Mouse (Mus musculus) macrophage (primary cell): ENCODE measurements around the gene Fam57b. TPM values are rescaled to one million over a fixed set of nuclear protein-coding genes. Genes with fewer than 3 reads are reported as not detected.

ENCODE experiments used
- H3K27ac ChIP-seq: fragments of 350-480 bp; formaldehyde crosslinking; 2 replicates; pipeline ENCODE4 v1.9.0; 2021
- H3K36me3 ChIP-seq: fragments of 350-480 bp; formaldehyde crosslinking; 2 replicates; pipeline ENCODE4 v1.9.0; 2021; ENCODE audit errors: inconsistent target
- H3K4me3 ChIP-seq: fragments of 350-480 bp; formaldehyde crosslinking; 2 replicates; pipeline ENCODE4 v1.9.0; 2021; ENCODE audit errors: inconsistent target
- H3K79me2 ChIP-seq: fragments of 350-480 bp; formaldehyde crosslinking; 2 replicates; pipeline ENCODE4 v1.9.0; 2021; ENCODE audit errors: inconsistent target
- WGBS: methylation state at CpG from one replicate; pipeline ENCODE4 v1.1.7; 2026; ENCODE audit warnings: inconsistent platforms; ENCODE audit not compliant: missing documents; 5-methylcytosine and 5-hydroxymethylcytosine counted together
- polyA plus RNA-seq: library from polyadenylated mRNA; stranded (reverse); fragments of 250-400 nt; gene quantifications from 3 replicates; pipeline ENCODE4 v1.2.4, GENCODE M21; 2018; ENCODE audit warnings: inconsistent platforms

Gene Fam57b
- polyA plus RNA-seq, 1 experiment from 2014 or later: 0.17 TPM

DNA sequence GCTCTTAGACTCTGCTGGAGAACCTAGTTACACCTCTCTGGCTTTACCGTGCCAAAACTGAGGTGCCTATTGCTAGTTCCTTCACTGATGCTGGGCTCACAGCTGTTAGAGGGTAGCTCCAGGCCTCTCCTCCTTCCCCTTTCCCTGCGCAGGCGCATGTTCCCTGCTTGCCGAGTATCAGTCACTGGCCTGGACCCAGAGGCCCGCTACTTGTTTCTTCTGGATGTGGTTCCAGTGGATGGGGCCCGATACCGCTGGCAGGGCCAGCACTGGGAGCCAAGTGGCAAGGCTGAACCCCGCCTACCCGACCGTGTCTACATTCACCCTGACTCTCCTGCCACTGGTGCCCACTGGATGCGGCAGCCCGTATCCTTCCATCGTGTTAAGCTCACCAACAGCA is 14.8 kb upstream of the Fam57b start:
- 84% methylated on average over 12 of the region's 13 CpGs for WGBS
- Histone ChIP-seq H3K79me2 (peaks cover 2% of the 10 kb centered on the region; the same call in 1 of the 2 replicates), H3K36me3 (peaks cover 44% of the 10 kb centered on the region), H3K27ac (no peak overlapping the region), H3K4me3 (no peak overlapping the region)

DNA sequence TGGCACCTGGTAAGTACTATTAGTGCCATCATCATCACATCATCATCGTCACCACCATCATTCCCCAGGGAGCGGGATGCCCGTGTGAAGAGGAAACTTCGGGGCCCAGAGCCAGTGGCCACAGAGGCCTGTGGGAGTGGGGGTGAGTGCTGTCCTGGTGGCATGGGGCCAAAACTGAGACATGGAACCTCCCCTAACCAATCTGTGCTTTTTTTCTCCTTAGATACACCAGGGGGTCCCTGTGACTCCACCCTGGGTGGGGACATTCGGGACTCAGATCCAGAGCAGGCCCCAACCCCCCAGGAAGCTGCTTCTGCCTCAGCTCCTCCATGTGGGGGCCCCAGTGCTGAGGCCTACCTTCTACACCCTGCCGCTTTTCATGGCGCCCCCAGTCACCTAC is 13.0 kb upstream of the Fam57b start:
- peaks cover 52% of the 10 kb centered on the region for H3K36me3 ChIP-seq
- H3K79me2 ChIP-seq: peaks cover 13% of the 10 kb centered on the region
- no peak overlapping the region for H3K4me3 ChIP-seq
- 81% methylated on average over 6 of the region's 7 CpGs for WGBS
- no peak overlapping the region for H3K27ac ChIP-seq

DNA sequence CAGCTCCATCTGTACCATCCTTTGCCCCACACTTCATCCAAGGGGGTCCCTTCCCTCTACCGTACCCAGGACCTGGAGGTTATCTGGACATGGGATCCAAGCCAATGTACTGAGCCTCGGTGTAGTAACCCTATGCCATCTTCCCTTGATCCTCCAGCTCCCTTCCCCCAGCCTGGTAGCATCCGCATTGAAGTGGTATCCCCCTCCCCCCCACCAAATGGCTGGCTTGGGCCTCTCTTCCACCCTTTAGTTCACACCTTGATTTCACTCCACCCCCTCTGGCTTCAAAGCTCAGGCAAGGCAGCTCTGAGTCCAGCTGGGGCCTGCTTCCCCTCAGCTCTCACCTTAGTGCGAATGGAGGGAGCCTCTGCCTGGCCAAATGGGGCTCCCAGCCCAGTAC is 12.4 kb upstream of the Fam57b start:
- Histone ChIP-seq H3K79me2 (peaks cover 19% of the 10 kb centered on the region), H3K36me3 (peaks cover 58% of the 10 kb centered on the region), H3K27ac (no peak overlapping the region), H3K4me3 (no peak overlapping the region)
- WGBS: 95% methylated on average over 4 of the region's 4 CpGs

DNA sequence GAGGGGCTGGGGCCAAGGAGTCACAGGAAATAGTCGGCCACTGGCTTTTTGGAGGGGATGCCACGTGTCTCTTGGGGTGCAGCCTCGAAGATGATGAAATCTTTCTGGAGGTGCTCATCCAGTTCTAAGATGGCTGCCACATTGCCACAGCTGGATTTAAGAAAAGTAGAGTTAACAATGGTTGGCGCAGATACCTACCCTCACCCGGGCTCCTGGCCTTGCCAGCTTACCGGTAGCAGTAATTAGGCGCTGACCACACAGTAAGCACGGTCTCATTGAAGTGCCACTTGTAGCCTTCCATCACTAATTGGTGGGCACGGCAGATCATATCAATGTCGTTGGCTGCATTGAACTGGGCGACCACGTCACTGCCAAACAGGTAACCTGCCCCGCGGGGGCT is 11.3 kb upstream of the Fam57b start:
- 85% methylated on average over 14 of the region's 14 CpGs for whole genome bisulfite sequencing
- H3K4me3 ChIP-seq: no peak overlapping the region
- peaks cover 61% of the 10 kb centered on the region for H3K36me3 ChIP-seq
- peaks cover 29% of the 10 kb centered on the region for H3K79me2 ChIP-seq
- H3K27ac ChIP-seq: no peak overlapping the region

DNA sequence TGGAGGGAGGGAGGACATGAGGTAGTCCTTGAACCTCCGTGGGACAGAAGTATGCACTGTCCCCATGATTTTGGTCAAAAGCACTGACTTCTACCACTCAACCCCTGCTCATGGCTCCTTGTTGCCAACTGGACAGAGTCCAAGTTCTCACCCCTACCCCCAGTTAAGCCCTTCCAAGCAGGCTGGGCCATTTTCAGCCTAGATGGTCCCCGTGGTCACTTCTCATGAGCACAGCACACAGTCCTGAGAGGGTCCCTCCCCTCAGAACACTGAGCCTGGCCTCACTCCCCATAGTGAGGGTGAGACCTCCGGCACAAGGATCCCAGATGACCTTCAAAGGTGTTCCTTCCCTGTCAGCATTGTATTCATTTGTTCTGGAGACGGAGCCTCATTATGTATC is 8.3 kb upstream of the Fam57b start:
- H3K4me3 ChIP-seq: no peak overlapping the region
- 94% methylated on average over 2 of the region's 4 CpGs for WGBS
- H3K36me3 ChIP-seq: peaks cover 61% of the 10 kb centered on the region
- no peak overlapping the region for H3K27ac ChIP-seq
- H3K79me2 ChIP-seq: peaks cover 37% of the 10 kb centered on the region

DNA sequence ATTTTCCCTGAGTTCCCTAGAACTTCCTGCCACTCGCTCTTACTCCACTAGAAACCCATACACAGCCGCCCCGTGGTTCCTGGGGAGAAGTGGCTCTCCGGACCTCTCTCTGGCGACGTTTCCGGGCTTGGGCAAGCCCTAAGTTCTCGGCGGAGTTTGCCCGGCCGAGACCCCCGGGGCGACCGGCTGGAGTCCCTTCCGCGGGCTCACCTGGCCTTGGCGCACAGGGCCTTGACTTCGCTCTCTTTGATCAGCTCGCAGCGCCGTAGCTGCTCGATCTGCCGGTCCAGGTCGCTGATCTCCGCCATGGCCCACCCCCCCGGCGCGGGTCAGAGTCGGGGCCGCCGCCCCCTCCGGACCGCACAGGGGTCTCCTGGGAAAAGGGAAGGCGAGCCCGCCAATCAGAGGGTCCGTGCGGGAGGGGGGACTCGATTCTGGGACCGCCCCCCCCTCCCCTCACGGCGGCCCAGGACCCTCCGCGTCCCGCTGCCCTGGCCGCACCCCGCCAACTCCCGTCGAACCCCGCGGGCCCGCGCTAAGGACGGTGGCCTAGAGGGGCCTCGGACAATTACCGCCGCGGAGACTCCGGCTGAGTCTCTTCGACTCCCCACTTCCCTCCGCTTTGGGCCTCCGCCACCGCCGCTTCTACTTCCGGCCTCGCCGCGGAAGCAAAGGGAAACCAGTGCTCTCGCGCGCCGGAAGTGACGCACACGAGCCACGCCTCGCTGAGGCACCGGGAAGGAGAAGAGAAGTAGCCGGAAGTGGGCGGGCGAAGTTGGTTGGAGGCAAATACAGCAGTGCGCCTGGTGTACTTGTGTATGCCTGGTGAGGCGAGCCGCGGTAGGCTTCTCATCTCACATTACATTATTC is 5.4 kb upstream of the Fam57b start, which contains the start of gene Ppp4c:
TSS of gene Ppp4c (minus strand) at position 646 of the 870 bp plus-strand sequence.
- Histone ChIP-seq H3K36me3 (peaks cover 56% of the 10 kb centered on the region), H3K4me3 (peak within 1 kb of the TSS; percentile 62)
- WGBS: 2% methylated on average over 54 of the region's 83 CpGs

DNA sequence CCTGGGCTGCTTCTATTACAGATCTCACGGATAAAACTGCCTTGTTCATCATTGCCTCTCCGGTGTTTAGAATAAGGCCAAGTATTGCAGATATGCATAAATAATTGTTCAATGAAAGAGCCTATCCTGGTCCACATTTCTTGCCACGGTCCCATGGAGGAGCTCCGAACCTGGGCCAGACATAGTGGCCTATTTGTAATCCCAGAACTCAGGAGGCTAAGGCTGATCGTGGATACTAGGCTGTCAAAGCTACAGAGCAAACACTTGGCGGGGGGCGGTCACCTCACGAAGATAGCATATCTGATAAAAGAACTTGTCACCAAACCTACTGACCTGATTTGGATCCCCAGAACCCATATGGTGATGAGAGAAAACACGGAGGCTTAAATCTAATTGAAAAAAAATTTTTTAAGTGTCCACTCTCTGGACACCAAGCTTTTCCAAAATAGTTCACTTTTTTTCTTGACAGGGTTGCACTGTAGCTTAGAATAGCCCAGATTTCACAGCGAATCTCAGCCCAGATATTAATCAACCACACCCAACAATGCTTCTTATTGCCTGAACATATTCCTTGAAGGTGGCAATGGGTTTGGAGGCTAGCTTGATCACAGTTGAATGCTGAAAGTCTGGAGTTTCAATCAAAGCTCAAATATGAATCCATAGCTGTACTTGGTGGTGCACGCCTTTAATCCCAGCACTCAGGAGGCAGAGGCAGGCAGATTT is 4.6 kb upstream of the Fam57b start:
- Histone ChIP-seq H3K27ac (peak overlapping the region; percentile 61), H3K36me3 (peaks cover 51% of the 10 kb centered on the region), H3K79me2 (peaks cover 63% of the 10 kb centered on the region), H3K4me3 (peak overlapping the region; percentile 62)
- WGBS: 41% methylated on average over 11 of the region's 11 CpGs

More for the DNA sequence above, 5.4 kb upstream of the Fam57b start, which contains the start of gene Ppp4c:
- H3K79me2 ChIP-seq: peaks cover 55% of the 10 kb centered on the region
- H3K27ac ChIP-seq: peak within 1 kb of the TSS; percentile 61

DNA sequence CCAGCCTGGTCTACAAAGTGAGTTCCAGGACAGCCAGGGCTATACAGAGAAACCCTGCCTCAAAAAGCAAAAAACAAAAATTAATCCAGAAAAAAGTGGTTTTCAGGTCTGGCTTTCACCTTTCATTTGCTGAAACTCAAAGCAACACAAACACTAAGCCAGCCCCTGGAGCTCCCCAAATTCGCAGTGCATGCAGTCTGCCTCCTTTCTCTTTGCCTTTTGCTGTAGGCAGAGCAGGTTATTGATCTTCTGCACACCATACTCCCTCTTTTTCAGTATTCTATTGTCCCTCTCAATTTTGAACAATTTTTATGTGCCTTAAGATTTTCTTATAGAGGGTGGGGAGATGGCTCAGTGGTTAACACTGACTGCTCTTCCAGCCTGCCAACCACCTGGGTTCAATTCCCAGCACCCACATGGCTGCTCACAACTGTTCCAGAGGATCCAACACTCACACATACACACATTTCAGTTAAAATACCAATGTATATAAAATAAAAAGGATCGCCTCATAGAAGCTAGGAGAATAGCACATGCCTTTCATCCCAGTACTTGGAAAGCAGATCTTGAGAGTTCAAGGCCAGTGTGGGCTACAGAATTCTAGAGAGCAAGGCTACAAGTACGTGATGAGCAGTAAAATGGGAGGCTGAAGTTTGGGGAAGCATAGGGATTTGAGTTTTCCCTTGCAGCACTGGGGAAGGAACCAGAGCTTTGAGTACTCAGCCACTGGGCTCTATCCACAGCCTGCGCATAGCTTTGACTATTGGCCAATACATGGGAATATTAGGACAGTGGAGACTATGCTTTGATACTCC is 3.8 kb upstream of the Fam57b start:
- WGBS: 95% methylated on average over 4 of the region's 4 CpGs

DNA sequence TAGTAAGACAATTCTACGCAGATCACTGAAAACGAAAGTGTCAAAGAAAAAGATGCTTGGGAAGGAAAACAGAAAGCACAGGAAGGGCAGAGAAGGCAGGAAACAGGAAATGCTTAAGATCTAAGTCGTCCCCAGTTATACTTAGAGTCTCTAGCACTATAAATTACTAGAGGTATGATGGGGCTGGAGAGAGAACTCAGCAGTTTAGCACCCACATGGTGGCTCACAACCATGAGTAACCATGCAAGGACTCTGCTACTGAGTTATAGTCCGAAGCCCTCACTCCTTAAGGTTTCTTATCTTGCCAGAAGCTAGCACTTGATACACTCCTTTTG is 3.2 kb upstream of the Fam57b start:
- Histone ChIP-seq H3K27ac (peak overlapping the region; percentile 15; the same call in 1 of the 2 replicates), H3K4me3 (no peak overlapping the region), H3K79me2 (peaks cover 62% of the 10 kb centered on the region), H3K36me3 (peaks cover 37% of the 10 kb centered on the region)
- WGBS: 72% methylated on average over 4 of the region's 4 CpGs

More for the DNA sequence above, 3.8 kb upstream of the Fam57b start:
- no peak overlapping the region for H3K4me3 ChIP-seq
- peak overlapping the region; percentile 61; the same call in 1 of the 2 replicates for H3K27ac ChIP-seq
- peaks cover 66% of the 10 kb centered on the region for H3K79me2 ChIP-seq
- H3K36me3 ChIP-seq: peaks cover 43% of the 10 kb centered on the region

DNA sequence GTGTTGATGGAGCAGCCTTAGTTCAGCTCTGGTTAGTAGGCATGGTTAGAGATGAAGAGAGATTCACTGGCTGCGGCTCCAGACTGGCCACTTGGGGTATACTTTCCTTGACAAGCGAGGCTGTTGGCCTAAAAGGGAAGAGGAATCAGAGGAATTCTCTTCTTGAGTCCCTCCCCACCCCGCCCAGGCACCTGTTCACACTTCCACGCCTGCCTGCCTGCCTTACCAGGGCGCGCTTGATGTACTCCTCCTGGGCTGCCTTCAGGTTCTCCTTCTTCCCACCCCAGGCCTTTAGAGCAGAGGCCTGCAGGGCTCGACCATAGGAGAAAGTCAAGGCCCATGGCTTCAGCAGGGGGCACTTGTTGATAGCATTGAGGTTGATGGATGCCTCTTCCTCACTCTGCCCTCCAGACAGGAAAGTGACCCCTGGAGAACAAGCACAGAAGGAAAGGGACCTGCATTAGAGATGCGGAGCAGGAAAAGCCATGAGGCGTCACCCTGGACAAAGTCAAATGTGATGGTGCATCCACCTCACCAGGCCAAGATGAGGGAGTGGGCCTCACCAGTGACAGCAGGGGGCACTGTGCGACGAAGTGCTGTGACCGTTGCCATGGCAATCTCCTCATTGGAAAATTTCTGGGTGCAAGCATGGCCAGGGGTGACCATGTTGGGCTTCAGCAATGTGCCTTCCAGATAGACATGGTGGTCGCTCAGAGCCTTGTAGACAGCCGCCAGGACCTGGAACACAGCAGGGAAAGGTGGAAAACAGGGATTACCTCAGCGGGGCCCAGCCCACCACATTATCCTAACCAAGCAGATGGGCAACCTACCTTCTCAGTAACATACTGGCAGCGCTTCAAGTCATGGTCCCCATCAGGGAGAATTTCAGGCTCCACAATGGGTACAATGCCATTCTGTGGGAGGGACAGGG is 1.8 kb upstream of the Fam57b start:
- peaks cover 48% of the 10 kb centered on the region for H3K79me2 ChIP-seq
- H3K4me3 ChIP-seq: 0 out of 2 replicates have a peak overlapping the region, but pooled peaks have one; percentile 68
- peaks cover 27% of the 10 kb centered on the region for H3K36me3 ChIP-seq
- no peak overlapping the region for H3K27ac ChIP-seq
- WGBS: 92% methylated on average over 16 of the region's 16 CpGs

DNA sequence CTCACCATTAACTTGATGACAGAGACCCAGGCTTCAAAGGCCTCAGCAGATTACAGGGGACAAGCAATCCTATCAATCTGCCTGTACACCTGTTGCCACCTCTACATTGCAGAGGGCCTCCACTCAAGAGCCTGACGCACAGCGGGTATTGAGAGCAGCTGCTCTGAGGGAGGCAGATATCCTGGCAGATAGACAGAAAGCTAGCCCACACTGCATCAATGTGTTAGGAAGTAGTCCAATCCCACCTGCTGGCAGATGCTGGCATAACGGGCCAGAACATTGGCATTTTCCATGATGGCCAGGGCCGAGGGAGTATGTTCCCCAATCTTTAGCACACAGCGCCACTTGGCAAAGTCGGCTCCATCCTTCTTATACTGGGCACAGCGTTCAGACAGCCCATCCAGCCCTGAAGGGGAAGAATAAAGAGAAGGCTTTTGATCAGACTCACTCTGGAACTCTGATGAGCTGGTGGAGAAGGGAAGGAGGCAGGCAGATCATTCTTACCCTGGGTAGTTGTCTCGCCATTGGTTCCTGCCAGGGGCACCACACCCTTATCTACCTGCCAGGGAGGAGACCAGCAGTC is 1.0 kb upstream of the Fam57b start:
- peak overlapping the region; percentile 68 for H3K4me3 ChIP-seq
- H3K36me3 ChIP-seq: peaks cover 27% of the 10 kb centered on the region
- H3K27ac ChIP-seq: peak overlapping the region; percentile 91; the same call in 1 of the 2 replicates
- WGBS: 79% methylated on average over 8 of the region's 8 CpGs
- peaks cover 40% of the 10 kb centered on the region for H3K79me2 ChIP-seq

DNA sequence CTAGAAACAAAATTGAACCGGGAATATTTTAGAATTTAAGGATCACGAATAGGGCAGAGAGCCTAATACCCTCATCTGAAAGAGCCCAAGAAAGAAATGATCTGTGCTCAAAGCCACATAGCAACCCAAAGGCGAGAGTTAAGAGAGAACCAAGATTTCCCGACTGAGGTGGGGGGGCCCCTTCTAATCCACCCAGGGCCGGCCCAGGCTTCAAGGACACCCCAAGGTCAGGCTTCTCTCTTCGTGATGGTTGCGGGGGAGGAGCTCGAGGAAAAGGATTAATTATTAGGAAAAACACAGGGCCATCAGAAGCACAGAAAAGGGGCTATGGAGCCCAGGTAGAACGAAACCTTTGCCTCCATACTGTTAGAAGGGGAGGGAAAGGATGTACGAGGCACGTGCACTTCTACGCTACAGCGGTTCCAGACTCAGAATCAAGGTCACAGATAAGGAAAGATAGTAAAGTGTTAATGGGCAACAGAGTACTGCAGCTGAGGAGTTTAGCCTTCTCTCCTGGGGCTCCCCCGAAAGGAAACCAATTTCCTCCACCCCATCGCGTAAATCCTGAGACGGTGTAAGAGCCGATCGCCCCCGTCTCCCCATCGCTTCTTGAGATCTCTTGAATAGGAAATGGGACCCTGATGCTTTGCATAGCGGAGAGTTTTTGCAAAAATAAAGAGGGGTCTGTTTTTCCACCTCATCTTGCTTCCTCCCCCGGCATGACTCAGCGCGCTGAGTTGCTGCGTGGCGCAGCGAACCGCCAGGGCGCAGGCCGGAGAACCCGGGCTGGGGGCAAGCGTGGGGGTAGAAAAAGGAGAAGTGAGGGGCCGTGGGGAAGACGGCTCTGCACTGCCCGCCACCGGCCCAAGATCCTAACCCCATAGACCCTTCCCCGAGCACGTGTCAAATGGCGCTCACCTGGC is 920 bp downstream of the Fam57b start:
- H3K4me3 ChIP-seq: peak overlapping the region; percentile 68
- peaks cover 27% of the 10 kb centered on the region for H3K36me3 ChIP-seq
- H3K79me2 ChIP-seq: peaks cover 36% of the 10 kb centered on the region
- peak overlapping the region; percentile 91 for H3K27ac ChIP-seq
- WGBS: 1% methylated on average over 36 of the region's 40 CpGs
